Mouse (Mus musculus) intestine, postnatal 0 days (tissue): ENCODE measurements around the gene BC051019. TPM values are rescaled to one million over a fixed set of nuclear protein-coding genes. Genes with fewer than 3 reads are reported as not detected.
A peak's percentile ranks its signal among the peaks of the same experiment; 100 is the strongest.

Source experiments
- ATAC-seq: fragments of 200-750 bp; cut with Nextera tagmentation; 2 replicates; pipeline ENCODE4 v1.8.0; 2017; ENCODE audit warnings: mild to moderate bottlenecking, moderate TSS enrichment, moderate library complexity
- H3K27ac ChIP-seq: fragments of 300-500 bp; sonication (generic); 2 replicates; pipeline ENCODE4 v1.5.1; 2014; ENCODE audit warnings: mild to moderate bottlenecking, low read depth, low read length, moderate library complexity
- H3K27me3 ChIP-seq: fragments of 300-500 bp; sonication (generic); replicated peaks from 2 replicates; pipeline ENCODE4 v1.6.1; 2014; ENCODE audit warnings: low read length, mixed read lengths; ENCODE audit not compliant: control insufficient read depth, insufficient read depth
- H3K36me3 ChIP-seq: fragments of 300-500 bp; sonication (generic); 2 replicates; pipeline ENCODE4 v1.6.1; 2014; ENCODE audit warnings: mild to moderate bottlenecking, moderate library complexity; ENCODE audit not compliant: control insufficient read depth, insufficient read depth
- H3K4me1 ChIP-seq: fragments of 300-500 bp; sonication (generic); replicated peaks from 2 replicates; pipeline ENCODE4 v1.6.1; 2014; ENCODE audit warnings: antibody characterized with exemption, low read length, mixed read lengths; ENCODE audit not compliant: control insufficient read depth, insufficient read depth
- H3K4me2 ChIP-seq: fragments of 300-500 bp; sonication (generic); replicated peaks from 2 replicates; pipeline ENCODE4 v1.6.1; 2014; ENCODE audit warnings: low read depth, mild to moderate bottlenecking, moderate library complexity
- H3K4me3 ChIP-seq: fragments of 300-500 bp; sonication (generic); 2 replicates; pipeline ENCODE4 v1.5.1; 2014; ENCODE audit warnings: low read depth, low read length
- H3K9ac ChIP-seq: fragments of 300-500 bp; sonication (generic); 2 replicates; pipeline ENCODE4 v1.6.1; 2014; ENCODE audit warnings: mild to moderate bottlenecking, low read depth, low read length
- H3K9me3 ChIP-seq: fragments of 300-500 bp; sonication (generic); 2 replicates; pipeline ENCODE4 v1.6.1; 2016; ENCODE audit warnings: mixed run types; ENCODE audit not compliant: control insufficient read depth
- CTCF ChIP-seq: sonication (generic); IDR thresholded peaks from 2 replicates; pipeline ENCODE4 v1.5.1; 2016; ENCODE audit warnings: low read depth, mild to moderate bottlenecking, control low read depth, antibody characterized with exemption, moderate library complexity
- WGBS: fragments of 180-500 bp; shearing (Covaris S2); extraction: QIAGEN DNeasy Blood & Tissue Kit; methylation state at CpG from one replicate; pipeline ENCODE4 v1.1.7; 2014; 5-methylcytosine and 5-hydroxymethylcytosine counted together
- polyA plus RNA-seq: library from polyadenylated mRNA; unstranded; fragments of >200 nt; fragmentation: Nextera tagmentation; extraction: Ambion mirVana; gene quantifications from 2 replicates; pipeline ENCODE4 v1.2.1, GENCODE M21; 2015

BC051019 gene
- polyA plus RNA-seq, 1 experiment from 2014 or later = not detected

DNA sequence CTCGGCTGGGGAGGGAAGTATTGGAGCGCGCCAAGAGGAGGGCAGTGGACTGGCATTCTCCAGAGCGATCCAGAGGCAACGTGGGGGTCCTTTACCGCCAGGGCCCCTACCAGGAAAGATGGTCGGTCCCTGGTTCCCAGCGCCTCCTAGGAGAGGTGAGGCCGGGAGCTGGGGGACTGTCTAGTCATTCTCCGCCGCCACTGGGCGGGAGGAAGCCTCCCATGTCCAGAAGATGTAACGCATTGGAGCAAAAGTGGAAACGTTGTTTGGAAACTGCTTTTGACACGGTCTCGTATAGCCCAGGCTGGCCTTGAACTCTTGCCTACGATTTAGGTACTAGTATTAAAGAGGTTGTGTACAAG is 19.7 kb downstream of the BC051019 start:
- H3K4me2 ChIP-seq = peak overlapping the region; percentile 85
- H3K4me1 ChIP-seq = no peaks in the 10 kb centered on the region
- 2% methylated on average over 17 of the region's 17 CpGs for WGBS
- H3K4me3 ChIP-seq = peak overlapping the region; percentile 66
- H3K27ac ChIP-seq = peak overlapping the region; percentile 60
- H3K9me3 ChIP-seq = no peaks in the 10 kb centered on the region
- H3K9ac ChIP-seq = peak overlapping the region; percentile 67
- peak; percentile 11; the same call in 1 of the 2 replicates for ATAC-seq
- TF ChIP-seq CTCF = no peak; the same call in 1 of the 2 replicates
- H3K27me3 ChIP-seq = 0 out of 2 replicates have a peak, but pooled peaks cover 4% of the 10 kb centered on the region
- H3K36me3 ChIP-seq = peaks cover 13% of the 10 kb centered on the region; the same call in 1 of the 2 replicates

DNA sequence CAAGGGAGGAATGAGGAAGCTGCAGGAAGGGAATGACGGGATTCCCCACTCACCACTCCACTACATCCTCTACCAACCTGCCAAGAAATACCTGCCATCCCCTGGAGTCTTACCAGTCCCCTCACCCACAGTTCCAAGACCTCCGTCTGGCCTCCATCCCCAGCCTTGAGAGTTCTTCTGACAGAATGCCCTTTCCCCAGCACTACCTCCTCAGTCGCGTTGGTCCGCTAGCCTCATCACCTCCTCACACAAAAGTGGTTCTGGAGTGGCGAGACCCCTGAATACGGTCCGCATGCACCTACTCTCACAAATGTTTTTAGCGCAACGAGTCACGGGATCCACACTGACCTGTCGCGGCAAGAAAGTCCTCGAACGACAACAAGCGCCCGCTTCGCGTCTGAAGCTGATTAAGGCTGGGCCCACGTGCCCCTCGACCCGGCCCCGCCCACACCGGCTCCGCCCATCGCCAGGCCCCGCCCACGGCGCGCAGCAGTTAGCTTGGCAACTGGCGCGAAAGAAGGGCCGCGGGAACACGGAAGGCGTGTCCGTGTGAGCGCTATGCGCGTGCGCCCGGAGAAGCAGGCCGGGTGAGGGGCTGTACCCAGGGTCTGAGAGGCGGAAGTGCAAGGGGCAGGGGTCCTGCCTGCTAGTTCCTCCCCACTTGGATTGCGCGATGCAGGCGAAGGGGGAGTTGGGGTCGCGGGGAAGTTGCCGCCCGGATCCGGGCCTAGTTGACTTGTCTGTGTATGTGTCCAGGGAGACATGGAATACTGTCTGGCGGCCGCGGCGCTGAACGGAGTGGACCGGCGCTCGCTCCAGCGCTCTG is 20.2 kb downstream of the BC051019 start, which contains the start of the genes St5 and Akip1:
TSS of gene St5 (minus strand) at position 416 of the 826 bp plus-strand sequence.
TSS of gene Akip1 (plus strand) at position 501 of the 826 bp plus-strand sequence.
- Histone ChIP-seq H3K4me1 (no peaks in the 10 kb centered on the region), H3K27me3 (0 out of 2 replicates have a peak, but pooled peaks cover 4% of the 10 kb centered on the region), H3K4me3 (peak within 1 kb of the TSS; percentile 66), H3K36me3 (0 out of 2 replicates have a peak, but pooled peaks cover 8% of the 10 kb centered on the region), H3K9ac (peak within 1 kb of the TSS; percentile 67), H3K4me2 (peak within 1 kb of the TSS; percentile 85), H3K27ac (peak within 1 kb of the TSS; percentile 60), H3K9me3 (no peaks in the 10 kb centered on the region)
- 2% methylated on average over 59 of the region's 61 CpGs for WGBS
- no peak for TF ChIP-seq CTCF
- peak; percentile 90 for ATAC-seq

DNA sequence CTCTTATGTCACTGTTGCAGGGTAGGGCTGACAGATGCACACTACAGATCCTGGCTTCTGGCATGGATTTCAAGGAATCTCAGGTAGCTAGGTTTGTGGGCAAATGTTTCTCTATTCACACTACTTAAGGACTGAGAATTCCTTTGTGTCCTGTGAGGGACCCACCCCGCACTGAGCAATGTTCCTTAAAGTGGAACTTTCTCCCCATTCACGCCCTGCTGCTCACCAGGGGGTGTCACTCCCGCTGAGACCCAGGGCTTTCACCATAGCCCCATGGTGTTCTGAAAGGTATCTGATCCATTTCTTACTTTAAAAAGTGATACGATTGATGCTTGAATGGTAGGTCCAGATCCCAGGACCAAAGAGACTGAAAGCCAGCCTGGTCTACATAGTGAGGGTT is 20.9 kb downstream of the BC051019 start:
- H3K9me3 ChIP-seq = no peaks in the 10 kb centered on the region
- H3K4me2 ChIP-seq = peak overlapping the region; percentile 85
- no peak overlapping the region for H3K27ac ChIP-seq
- H3K4me3 ChIP-seq = no peak overlapping the region
- H3K4me1 ChIP-seq = no peaks in the 10 kb centered on the region
- H3K27me3 ChIP-seq = 0 out of 2 replicates have a peak, but pooled peaks cover 4% of the 10 kb centered on the region
- H3K36me3 ChIP-seq = 0 out of 2 replicates have a peak, but pooled peaks cover under 1% of the 10 kb centered on the region
- H3K9ac ChIP-seq = no peak overlapping the region
- 59% methylated on average over 4 of the region's 4 CpGs for WGBS
- ATAC-seq = no peak
- TF ChIP-seq CTCF = no peak

DNA sequence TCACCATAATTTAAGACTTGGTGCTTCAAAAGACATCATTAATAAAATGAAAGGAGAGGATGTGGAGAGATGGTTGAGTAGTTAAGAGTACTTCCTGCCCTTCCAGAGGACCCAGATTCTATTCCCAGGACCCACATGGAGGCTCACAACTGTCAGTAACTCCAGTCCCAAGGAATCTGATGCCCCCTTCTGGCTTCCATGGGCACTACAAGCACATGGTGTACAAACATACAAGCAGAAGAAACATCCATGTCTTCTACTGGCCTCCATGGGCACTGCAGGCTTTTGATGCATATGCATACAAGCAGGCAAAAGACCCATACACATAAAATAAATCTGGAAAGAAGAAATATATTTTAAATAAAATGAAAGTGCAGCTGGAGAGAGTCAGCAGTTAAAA is 23.4 kb downstream of the BC051019 start:
- ATAC-seq = no peak
- H3K27ac ChIP-seq = no peak overlapping the region
- H3K9ac ChIP-seq = no peak overlapping the region
- H3K36me3 ChIP-seq = no peaks in the 10 kb centered on the region
- no peaks in the 10 kb centered on the region for H3K9me3 ChIP-seq
- no peak overlapping the region for H3K4me3 ChIP-seq
- H3K4me1 ChIP-seq = no peaks in the 10 kb centered on the region
- TF ChIP-seq CTCF = peak; percentile 44
- 0 out of 2 replicates have a peak, but pooled peaks cover 4% of the 10 kb centered on the region for H3K27me3 ChIP-seq
- H3K4me2 ChIP-seq = no peak overlapping the region

DNA sequence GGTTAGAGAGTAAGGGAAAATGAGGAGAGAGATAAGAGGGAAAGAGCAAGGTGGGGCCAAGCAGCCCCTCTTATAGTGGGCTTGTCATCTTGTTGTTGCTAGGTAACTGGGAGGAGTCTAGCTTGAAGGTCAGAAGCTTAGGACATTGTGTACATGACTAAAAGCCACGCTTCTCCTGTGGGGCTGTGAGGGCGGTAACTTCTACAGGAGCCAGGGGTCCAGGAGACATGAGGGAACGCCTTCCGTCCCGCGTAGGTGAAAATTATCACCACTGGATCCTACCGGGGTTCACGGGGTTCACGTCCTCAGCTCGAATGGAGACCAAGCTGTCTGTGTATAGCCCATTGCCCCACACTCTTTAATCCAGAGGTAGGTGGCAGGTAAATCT is 28.3 kb downstream of the BC051019 start:
- Histone ChIP-seq H3K9ac (no peak overlapping the region), H3K36me3 (no peaks in the 10 kb centered on the region), H3K9me3 (no peaks in the 10 kb centered on the region), H3K4me2 (no peak overlapping the region), H3K4me3 (no peak overlapping the region), H3K27ac (no peak overlapping the region), H3K27me3 (no peaks in the 10 kb centered on the region), H3K4me1 (no peaks in the 10 kb centered on the region)
- TF ChIP-seq CTCF = no peak
- no peak for ATAC-seq
- WGBS = 88% methylated on average over 10 of the region's 10 CpGs

DNA sequence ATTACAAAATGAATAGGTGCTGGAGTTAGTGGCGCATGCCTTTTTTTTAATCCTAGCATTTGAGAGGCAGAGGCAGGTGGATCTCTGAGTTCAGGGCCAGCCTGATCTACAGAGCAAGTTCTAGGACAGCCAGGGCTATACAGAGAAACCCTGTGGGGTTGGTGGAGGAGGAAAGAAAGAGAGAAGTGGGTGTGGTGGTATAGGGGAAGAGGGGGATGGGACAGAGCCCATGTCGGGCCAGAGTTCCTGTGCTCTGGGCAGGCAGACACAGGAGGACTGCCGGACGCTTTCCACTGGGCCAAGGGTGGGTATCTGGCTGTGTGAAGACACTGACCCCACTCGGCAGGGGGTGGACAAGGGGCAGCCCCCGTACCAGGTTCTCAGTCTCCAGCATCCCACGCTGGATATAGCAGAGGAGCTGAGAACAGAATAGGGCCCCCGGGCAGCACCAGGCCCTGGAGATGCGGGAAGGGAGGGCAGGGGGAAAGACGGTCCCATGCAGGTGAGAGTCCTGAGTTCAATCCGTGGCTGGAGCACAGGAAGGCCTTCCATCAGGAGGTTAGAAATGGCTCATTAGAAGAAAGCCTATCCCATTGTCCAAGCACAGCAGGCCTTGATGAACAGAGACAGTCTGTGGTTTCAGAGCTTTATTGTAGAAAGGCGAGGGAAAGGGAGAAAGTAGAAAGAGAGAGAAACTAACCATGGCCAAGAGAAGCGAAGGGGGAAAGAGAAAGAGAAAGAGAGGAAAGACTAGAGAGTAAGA is 28.9 kb downstream of the BC051019 start:
- no peaks in the 10 kb centered on the region for H3K9me3 ChIP-seq
- no peaks in the 10 kb centered on the region for H3K4me1 ChIP-seq
- no peak for ATAC-seq
- no peak overlapping the region for H3K9ac ChIP-seq
- no peak overlapping the region for H3K4me2 ChIP-seq
- no peak overlapping the region for H3K4me3 ChIP-seq
- no peaks in the 10 kb centered on the region for H3K36me3 ChIP-seq
- H3K27me3 ChIP-seq = no peaks in the 10 kb centered on the region
- no peak overlapping the region for H3K27ac ChIP-seq
- TF ChIP-seq CTCF = no peak
- 89% methylated on average over 13 of the region's 13 CpGs for WGBS
